ENCODE assay signal across 8 mouse cellular contexts in genomic region chr7:70352617-70353016, GRCm38 (mm10). TPM values are rescaled to one million over a fixed set of nuclear protein-coding genes. Genes with fewer than 3 reads are reported as not detected.
DNase-seq lines count a peak whose midpoint lies in the region; ATAC-seq and TF ChIP-seq lines count a peak whose summit lies in the region.
"Had no signal": no experiment of that assay in that cellular context is flagged by ENCODE, and none has a peak within 500 bp of the region (broad histone marks: within the 10 kb centered on the region; RNA-seq: fewer than 3 reads in every experiment).

No protein-coding gene starts in this region.

- H3K9me3 ChIP-seq in heart, postnatal 0 days (replicated peaks; ENCODE audit: control insufficient read depth, low read length), result no peaks in the 10 kb centered on the region
- no peaks in the 10 kb centered on the region for H3K9me3 ChIP-seq in liver, embryonic 13.5 days (replicated peaks)

- no peak overlapping the region for H3K9ac ChIP-seq in heart, postnatal 0 days (replicated peaks; ENCODE audit: low read depth, low read length)
- no peak overlapping the region for H3K9ac ChIP-seq in liver, embryonic 13.5 days

- peak overlapping the region; percentile 96 for H3K4me2 ChIP-seq in heart, postnatal 0 days (ENCODE audit: low read depth, low read length)
- H3K4me2 ChIP-seq in liver, embryonic 13.5 days, result peak overlapping the region; percentile 49

- 26% methylated on average over 3 of the region's 3 CpGs for WGBS in heart, postnatal 0 days
- 12% methylated on average over 3 of the region's 3 CpGs for WGBS in liver, embryonic 13.5 days (ENCODE audit: insufficient replicate concordance)

- TF ChIP-seq CTCF in heart, postnatal 0 days (IDR thresholded peaks at IDR 0.05; ENCODE audit: low read depth), result no peak

- H3K4me3 ChIP-seq in heart, postnatal 0 days (ENCODE audit: low read depth, low read length), result 0 out of 2 replicates have a peak overlapping the region, but pooled peaks have one; percentile 18
- no peak overlapping the region for H3K4me3 ChIP-seq in liver, embryonic 13.5 days (replicated peaks)

- intact Hi-C loops in gastrocnemius, postnatal 36 days (cut with DNase I), result no loop called here

- H3K36me3 ChIP-seq in heart, postnatal 0 days (replicated peaks; ENCODE audit: control insufficient read depth, insufficient read depth, low read length), result 0 out of 2 replicates have a peak, but pooled peaks cover 9% of the 10 kb centered on the region
- 0 out of 2 replicates have a peak, but pooled peaks cover 2% of the 10 kb centered on the region for H3K36me3 ChIP-seq in liver, embryonic 13.5 days

- peak overlapping the region; percentile 20; the same call in 1 of the 2 replicates for H3K27ac ChIP-seq in heart, postnatal 0 days (ENCODE audit: low read depth)
- H3K27ac ChIP-seq in liver, embryonic 13.5 days, result 0 out of 2 replicates have a peak overlapping the region, but pooled peaks have one; percentile 39

- ATAC-seq in heart, postnatal 0 days (ENCODE audit: insufficient read depth, low read depth), result no peak
- ATAC-seq in liver, embryonic 13.5 days (ENCODE audit: low read depth), result no peak

- TF ChIP-seq EP300 in heart, postnatal 0 days (IDR thresholded peaks at IDR 0.05; ENCODE audit: low read depth), result no peak

- peaks cover 80% of the 10 kb centered on the region for H3K27me3 ChIP-seq in heart, postnatal 0 days (ENCODE audit: control insufficient read depth, insufficient read depth, low read length)
- H3K27me3 ChIP-seq in liver, embryonic 13.5 days, result peaks cover 78% of the 10 kb centered on the region

- peak; percentile 31 for DNase-seq in retina, postnatal 1 day
- DNase-seq in retina, embryonic 14.5 days (ENCODE audit: low spot score), result no peak
- DNase-seq in heart, postnatal 0 days (ENCODE audit: low spot score), result no peak
- no peak for DNase-seq in liver, embryonic 13.5 days
- no peak for DNase-seq in natural killer cell, adult 2 months (ENCODE audit: low spot score in 2 of 2)
- DNase-seq in gastrocnemius, postnatal 36 days, result no peak
- DNase-seq in adrenal gland, postnatal 25 days, result no peak
- DNase-seq: gastrocnemius, postnatal 25 days had no signal

- no peaks in the 10 kb centered on the region for H3K4me1 ChIP-seq in heart, postnatal 0 days (ENCODE audit: control insufficient read depth, insufficient read depth)
- H3K4me1 ChIP-seq in liver, embryonic 13.5 days (replicated peaks), result peaks cover 12% of the 10 kb centered on the region

RNA-seq across cellular contexts. Expression of gene Nr2f2, which starts 13.9 kb away (rescaled TPM):
- total RNA-seq in heart, postnatal 0 days (2014; rRNA removed; ENCODE audit: low replicate concordance), result 7.5 and 8.3 TPM in 2 replicates
- polyA plus RNA-seq in heart, postnatal 0 days (2015; fragmentation: Nextera tagmentation; extraction: Ambion mirVana), result 18.2 and 18.9 TPM in 2 replicates
- 10.2 and 11.9 TPM in 2 replicates for polyA plus RNA-seq in liver, embryonic 13.5 days (2015; fragmentation: Nextera tagmentation; extraction: Ambion mirVana)
- 10 to 100 TPM; 12.7 to 19.4 TPM for total RNA-seq in gastrocnemius, postnatal 36 days (2021)
- 101 and 117 TPM in 2 replicates for total RNA-seq in adrenal gland, postnatal 25 days (2021)
